Mouse (Mus musculus) limb, embryonic 11.5 days (tissue): ENCODE measurements around the gene Efcab6. TPM values are rescaled to one million over a fixed set of nuclear protein-coding genes. Genes with fewer than 3 reads are reported as not detected.

ENCODE experiments used
- ATAC-seq: fragments of 200-750 bp; cut with Nextera tagmentation; 2 replicates; pipeline ENCODE4 v1.8.0; 2017; ENCODE audit warnings: low read depth; ENCODE audit not compliant: insufficient number of reproducible peaks, low FRiP score, low TSS enrichment
- DNase-seq: peaks from one replicate; pipeline ENCODE4 v3.0.0-alpha.2; 2015; ENCODE audit warnings: low spot score
- H3K27ac ChIP-seq: fragments of 300-500 bp; sonication (generic); replicated peaks from 2 replicates; pipeline ENCODE4 v1.5.1; 2014; ENCODE audit warnings: low read depth, mild to moderate bottlenecking, low read length
- H3K27me3 ChIP-seq: fragments of 300-500 bp; sonication (generic); 2 replicates; pipeline ENCODE4 v1.6.1; 2014; ENCODE audit warnings: mild to moderate bottlenecking, low read length, mixed read lengths; ENCODE audit not compliant: control insufficient read depth, insufficient read depth
- H3K36me3 ChIP-seq: fragments of 300-500 bp; sonication (generic); 2 replicates; pipeline ENCODE4 v1.6.1; 2014; ENCODE audit warnings: mild to moderate bottlenecking, low read length, moderate library complexity, mixed read lengths; ENCODE audit not compliant: control insufficient read depth, insufficient read depth
- H3K4me1 ChIP-seq: fragments of 300-500 bp; sonication (generic); 2 replicates; pipeline ENCODE4 v1.6.1; 2014; ENCODE audit warnings: low read length, mixed read lengths; ENCODE audit not compliant: control insufficient read depth, insufficient read depth
- H3K4me2 ChIP-seq: fragments of 300-500 bp; sonication (generic); 2 replicates; pipeline ENCODE4 v1.6.1; 2014; ENCODE audit warnings: low read depth, mild to moderate bottlenecking, moderate library complexity; ENCODE audit not compliant: severe bottlenecking
- H3K4me3 ChIP-seq: fragments of 300-500 bp; sonication (generic); 2 replicates; pipeline ENCODE4 v1.5.1; 2014; ENCODE audit warnings: low read depth, low read length
- H3K9ac ChIP-seq: fragments of 300-500 bp; sonication (generic); 2 replicates; pipeline ENCODE4 v1.6.1; 2014; ENCODE audit warnings: mild to moderate bottlenecking, low read length
- H3K9me3 ChIP-seq: fragments of 300-500 bp; sonication (generic); 2 replicates; pipeline ENCODE4 v1.6.1; 2016; ENCODE audit warnings: low read length; ENCODE audit not compliant: control insufficient read depth
- WGBS: fragments of 180-500 bp; shearing (Covaris S2); extraction: QIAGEN DNeasy Blood & Tissue Kit; methylation state at CpG from one replicate; pipeline ENCODE4 v1.1.7; 2014; 5-methylcytosine and 5-hydroxymethylcytosine counted together
- polyA plus RNA-seq: library from polyadenylated mRNA; unstranded; fragments of >200 nt; fragmentation: Nextera tagmentation; extraction: Ambion mirVana; gene quantifications from 2 replicates; pipeline ENCODE4 v1.2.1, GENCODE M21; 2014

The Efcab6 gene
- polyA plus RNA-seq, 1 experiment from 2014 or later, result not detected

GRCm38 (mm10) chr15:83924656-83925055 is 140.5 kb downstream of the Efcab6 start:
- Histone ChIP-seq H3K4me3 (no peak overlapping the region), H3K27me3 (no peaks in the 10 kb centered on the region), H3K36me3 (no peaks in the 10 kb centered on the region), H3K4me1 (no peaks in the 10 kb centered on the region), H3K9ac (no peak overlapping the region), H3K4me2 (no peak overlapping the region), H3K27ac (no peak overlapping the region), H3K9me3 (no peaks in the 10 kb centered on the region)
- WGBS, result 23% methylated on average over 4 of the region's 4 CpGs
- ATAC-seq, result no peak
- DNase-seq, result peak; percentile 86

GRCm38 (mm10) chr15:83915376-83915775 is 149.8 kb downstream of the Efcab6 start:
- no peak for DNase-seq
- ATAC-seq, result no peak

GRCm38 (mm10) chr15:83913028-83913714 is 152.0 kb downstream of the Efcab6 start:
- Histone ChIP-seq H3K27ac (no peak overlapping the region), H3K4me2 (no peak overlapping the region), H3K9ac (no peak overlapping the region), H3K4me1 (no peaks in the 10 kb centered on the region), H3K9me3 (no peaks in the 10 kb centered on the region), H3K36me3 (no peaks in the 10 kb centered on the region), H3K4me3 (no peak overlapping the region), H3K27me3 (no peaks in the 10 kb centered on the region)
- WGBS, result 90% methylated on average over 14 of the region's 14 CpGs
- no peak for DNase-seq
- ATAC-seq, result no peak

More at GRCm38 (mm10) chr15:83915376-83915775, 149.8 kb downstream of the Efcab6 start:
- Histone ChIP-seq H3K27ac (no peak overlapping the region), H3K4me1 (no peaks in the 10 kb centered on the region), H3K36me3 (no peaks in the 10 kb centered on the region), H3K27me3 (no peaks in the 10 kb centered on the region), H3K4me2 (no peak overlapping the region), H3K9me3 (no peaks in the 10 kb centered on the region), H3K4me3 (no peak overlapping the region), H3K9ac (no peak overlapping the region)
- WGBS, result 86% methylated on average over 10 of the region's 10 CpGs

GRCm38 (mm10) chr15:83906472-83906871 is 158.7 kb downstream of the Efcab6 start:
- Histone ChIP-seq H3K9me3 (no peaks in the 10 kb centered on the region), H3K4me2 (no peak overlapping the region), H3K27me3 (no peaks in the 10 kb centered on the region), H3K9ac (no peak overlapping the region), H3K4me3 (no peak overlapping the region), H3K27ac (no peak overlapping the region), H3K4me1 (no peaks in the 10 kb centered on the region), H3K36me3 (no peaks in the 10 kb centered on the region)
- DNase-seq, result no peak
- 92% methylated on average over 13 of the region's 13 CpGs for WGBS
- ATAC-seq, result no peak

- no peak overlapping the region for H3K4me2 ChIP-seq
- ATAC-seq (no peak), DNase-seq (no peak)
- H3K9me3 ChIP-seq, result no peaks in the 10 kb centered on the region
- 72% methylated on average over 9 of the region's 9 CpGs for WGBS
- H3K4me1 ChIP-seq, result no peaks in the 10 kb centered on the region
- H3K9ac ChIP-seq, result no peak overlapping the region
- no peak overlapping the region for H3K4me3 ChIP-seq
- no peaks in the 10 kb centered on the region for H3K27me3 ChIP-seq
- H3K36me3 ChIP-seq, result no peaks in the 10 kb centered on the region
- H3K27ac ChIP-seq, result no peak overlapping the region
Measured at GRCm38 (mm10) chr15:83897286-83897685, 167.9 kb downstream of the Efcab6 start.

GRCm38 (mm10) chr15:83896011-83896410 is 169.2 kb downstream of the Efcab6 start:
- H3K4me1 ChIP-seq, result no peaks in the 10 kb centered on the region
- no peaks in the 10 kb centered on the region for H3K9me3 ChIP-seq
- H3K27me3 ChIP-seq, result no peaks in the 10 kb centered on the region
- 53% methylated on average over 9 of the region's 9 CpGs for WGBS
- no peak overlapping the region for H3K4me2 ChIP-seq
- ATAC-seq, result no peak
- DNase-seq, result no peak
- H3K4me3 ChIP-seq, result no peak overlapping the region
- no peak overlapping the region for H3K9ac ChIP-seq
- no peak overlapping the region for H3K27ac ChIP-seq
- no peaks in the 10 kb centered on the region for H3K36me3 ChIP-seq

GRCm38 (mm10) chr15:83894261-83894660 is 170.9 kb downstream of the Efcab6 start:
- no peak overlapping the region for H3K9ac ChIP-seq
- H3K9me3 ChIP-seq, result no peaks in the 10 kb centered on the region
- H3K36me3 ChIP-seq, result no peaks in the 10 kb centered on the region
- H3K4me1 ChIP-seq, result no peaks in the 10 kb centered on the region
- H3K4me3 ChIP-seq, result no peak overlapping the region
- H3K27ac ChIP-seq, result no peak overlapping the region
- WGBS, result 77% methylated on average over 7 of the region's 7 CpGs
- no peak overlapping the region for H3K4me2 ChIP-seq
- DNase-seq (no peak), ATAC-seq (no peak)
- H3K27me3 ChIP-seq, result no peaks in the 10 kb centered on the region

GRCm38 (mm10) chr15:83892871-83893270 is 172.3 kb downstream of the Efcab6 start:
- H3K4me2 ChIP-seq, result no peak overlapping the region
- H3K4me3 ChIP-seq, result no peak overlapping the region
- no peaks in the 10 kb centered on the region for H3K36me3 ChIP-seq
- H3K27ac ChIP-seq, result no peak overlapping the region
- H3K9me3 ChIP-seq, result no peaks in the 10 kb centered on the region
- H3K27me3 ChIP-seq, result no peaks in the 10 kb centered on the region
- WGBS, result 86% methylated on average over 15 of the region's 15 CpGs
- no peak for ATAC-seq
- H3K9ac ChIP-seq, result no peak overlapping the region
- H3K4me1 ChIP-seq, result no peaks in the 10 kb centered on the region
- DNase-seq, result no peak

GRCm38 (mm10) chr15:83884291-83884690 is 180.9 kb downstream of the Efcab6 start:
- 87% methylated on average over 9 of the region's 9 CpGs for WGBS
- H3K9me3 ChIP-seq, result no peaks in the 10 kb centered on the region
- DNase-seq (no peak), ATAC-seq (no peak)
- H3K4me1 ChIP-seq, result no peaks in the 10 kb centered on the region
- H3K4me2 ChIP-seq, result no peak overlapping the region
- H3K27ac ChIP-seq, result no peak overlapping the region
- H3K9ac ChIP-seq, result no peak overlapping the region
- no peaks in the 10 kb centered on the region for H3K27me3 ChIP-seq
- H3K4me3 ChIP-seq, result no peak overlapping the region
- no peaks in the 10 kb centered on the region for H3K36me3 ChIP-seq
